16 mouse cellular contexts compared by ENCODE assay signal in genomic region chr19:46466160-46466559, GRCm38 (mm10). TPM values are rescaled to one million over a fixed set of nuclear protein-coding genes. Genes with fewer than 3 reads are reported as not detected.
DNase-seq lines count a peak whose midpoint lies in the region; ATAC-seq and TF ChIP-seq lines count a peak whose summit lies in the region.
"Had no signal": no experiment of that assay in that cellular context is flagged by ENCODE, and none has a peak within 500 bp of the region (broad histone marks: within the 10 kb centered on the region; RNA-seq: fewer than 3 reads in every experiment).

No protein-coding gene starts in this region.

- H3K9ac ChIP-seq in limb, embryonic 14.5 days (ENCODE audit: low read depth, low read length, severe bottlenecking): peak overlapping the region; percentile 7; the same call in 1 of the 2 replicates
- H3K9ac ChIP-seq: embryonic facial prominence, embryonic 12.5 days; limb, embryonic 13.5 days; neural tube, embryonic 15.5 days had no signal

- 77% methylated on average over 6 of the region's 6 CpGs for WGBS in limb, embryonic 14.5 days
- WGBS in limb, embryonic 10.5 days: 79% methylated on average over 6 of the region's 6 CpGs
- 43% methylated on average over 6 of the region's 6 CpGs for WGBS in bone marrow, adult 2 months

- DNase-seq in limb, embryonic 14.5 days (ENCODE audit: low spot score): no peak
- DNase-seq in limb, embryonic 10.5 days (ENCODE audit: low spot score): no peak
- peak; percentile 40 to 65 for DNase-seq in spleen, postnatal 14 days (ENCODE audit: low spot score in 2 of 2)
- DNase-seq in adrenal gland, adult 18-20 months (ENCODE audit: low spot score in 2 of 2): no peak
- DNase-seq in adrenal gland, postnatal 4 days (ENCODE audit: low spot score in 2 of 2): no peak
- DNase-seq in MN1 (ENCODE audit: low spot score): no peak
- DNase-seq: adrenal gland, postnatal 25 days; heart, adult 11 months; kidney, postnatal 36 days; lung, adult 2 months; right cerebral cortex, adult 18-20 months had no signal

- ATAC-seq in limb, embryonic 14.5 days (ENCODE audit: low FRiP score, low read depth): no peak
- ATAC-seq: midbrain, embryonic 16.5 days had no signal

- H3K4me3 ChIP-seq in limb, embryonic 14.5 days (replicated peaks; ENCODE audit: low read length): no peak overlapping the region
- H3K4me3 ChIP-seq in limb, embryonic 10.5 days: no peak overlapping the region
- peak overlapping the region; percentile 15 for H3K4me3 ChIP-seq in bone marrow, adult 2 months (replicated peaks; ENCODE audit: control insufficient read depth, low read depth, low read length)
- H3K4me3 ChIP-seq: embryonic facial prominence, embryonic 12.5 days; limb, embryonic 13.5 days; neural tube, embryonic 15.5 days had no signal

- no peak for TF ChIP-seq POLR2A in limb, embryonic 14.5 days (IDR thresholded peaks at IDR 0.05; ENCODE audit: borderline replicate concordance, extremely low read depth, insufficient read depth, insufficient read length)
- no peak for TF ChIP-seq POLR2A in bone marrow, adult 2 months (IDR thresholded peaks at IDR 0.05; ENCODE audit: borderline replicate concordance, control insufficient read depth, low read depth, low read length)

- H3K4me1 ChIP-seq in limb, embryonic 14.5 days (ENCODE audit: control insufficient read depth, insufficient read depth, low read length): peaks cover 4% of the 10 kb centered on the region; the same call in 1 of the 2 replicates
- H3K4me1 ChIP-seq in limb, embryonic 10.5 days: peaks cover 15% of the 10 kb centered on the region
- H3K4me1 ChIP-seq in bone marrow, adult 2 months (ENCODE audit: control insufficient read depth, insufficient read depth, low read length): peaks cover 14% of the 10 kb centered on the region

- H3K27ac ChIP-seq in limb, embryonic 14.5 days (replicated peaks; ENCODE audit: low read depth, low read length): no peak overlapping the region
- H3K27ac ChIP-seq in limb, embryonic 10.5 days: no peak overlapping the region
- H3K27ac ChIP-seq in bone marrow, adult 2 months (ENCODE audit: control insufficient read depth, insufficient read depth, low read depth, low read length, poor library complexity): peak overlapping the region; percentile 88
- H3K27ac ChIP-seq: embryonic facial prominence, embryonic 12.5 days; limb, embryonic 13.5 days; neural tube, embryonic 15.5 days had no signal

- H3K9me3 ChIP-seq in limb, embryonic 14.5 days (ENCODE audit: control insufficient read depth, low read length): no peaks in the 10 kb centered on the region
- H3K9me3 ChIP-seq in limb, embryonic 10.5 days (replicated peaks): no peaks in the 10 kb centered on the region
- H3K9me3 ChIP-seq: limb, embryonic 13.5 days; neural tube, embryonic 15.5 days had no signal

- no peaks in the 10 kb centered on the region for H3K27me3 ChIP-seq in limb, embryonic 14.5 days (ENCODE audit: control insufficient read depth, insufficient read depth, low read length)
- no peaks in the 10 kb centered on the region for H3K27me3 ChIP-seq in limb, embryonic 10.5 days (ENCODE audit: low read depth, poor library complexity, severe bottlenecking)
- H3K27me3 ChIP-seq: embryonic facial prominence, embryonic 12.5 days; limb, embryonic 13.5 days; neural tube, embryonic 15.5 days had no signal

- H3K36me3 ChIP-seq in limb, embryonic 14.5 days (ENCODE audit: control insufficient read depth, insufficient read depth, low read length): peaks cover 21% of the 10 kb centered on the region
- H3K36me3 ChIP-seq in limb, embryonic 10.5 days: peaks cover 51% of the 10 kb centered on the region

- no peak for TF ChIP-seq CTCF in bone marrow, adult 2 months (IDR thresholded peaks at IDR 0.05; ENCODE audit: control insufficient read depth, insufficient read depth, low read length)

- no peak overlapping the region for H3K4me2 ChIP-seq in limb, embryonic 14.5 days (replicated peaks; ENCODE audit: low read depth, low read length, severe bottlenecking)
- H3K4me2 ChIP-seq: embryonic facial prominence, embryonic 12.5 days; limb, embryonic 13.5 days; neural tube, embryonic 15.5 days had no signal

RNA-seq across cellular contexts. Expression of gene Trim8, which starts 35.3 kb away (rescaled TPM):
- 22.7 and 32.5 TPM in 2 replicates for polyA plus RNA-seq in limb, embryonic 14.5 days (2012; rRNA removed)
- 21.5 and 23.1 TPM in 2 replicates for polyA plus RNA-seq in limb, embryonic 14.5 days (2014; fragmentation: Nextera tagmentation; extraction: Ambion mirVana)
- polyA plus RNA-seq in limb, embryonic 10.5 days (2016; fragmentation: Nextera tagmentation; extraction: Ambion mirVana): 13.0 and 15.2 TPM in 2 replicates
- 13.9 and 25.9 TPM in 2 replicates for polyA plus RNA-seq in bone marrow, adult 2 months (2011; ENCODE audit: insufficient read depth, insufficient read length, low replicate concordance, missing spikeins)
- 10 to 100 TPM; 46.5 to 56.8 TPM for total RNA-seq in adrenal gland, adult 18-20 months (2021)
- total RNA-seq in adrenal gland, postnatal 4 days (2021): 10 to 100 TPM; 60.5 to 70.3 TPM

Comparison
In these comparisons a context has a peak if more than half of its experiments do, and no peak if none do; other contexts are left out.
1. DNase-seq: peak in spleen, postnatal 14 days (2 of 2); none in limb, embryonic 14.5 days (single experiment), limb, embryonic 10.5 days (single experiment), adrenal gland, adult 18-20 months (0 of 2), adrenal gland, postnatal 4 days (0 of 2) and MN1 (single experiment).